Mouse (Mus musculus): ENCODE results near the gene Arfip2. TPM values are rescaled to one million over a fixed set of nuclear protein-coding genes. Genes with fewer than 3 reads are reported as not detected.

The Arfip2 gene
- polyA plus RNA-seq, 1 experiment from 2014 or later = 7.4 TPM

- ATAC-seq (no peak), DNase-seq (no peak)
- WGBS (ENCODE audit: insufficient replicate concordance) = 64% methylated on average over 3 of the region's 3 CpGs
- H3K36me3 ChIP-seq (replicated peaks; ENCODE audit: insufficient read depth, low read length) = peaks cover 13% of the 10 kb centered on the region
- no peak overlapping the region for H3K27ac ChIP-seq (ENCODE audit: low read depth)
- no peaks in the 10 kb centered on the region for H3K27me3 ChIP-seq (ENCODE audit: insufficient read depth, low read length)
- TF ChIP-seq CTCF (IDR thresholded peaks at IDR 0.05; ENCODE audit: low read depth) (no peak), EP300 (IDR thresholded peaks at IDR 0.05; ENCODE audit: low read depth) (no peak)
- no peaks in the 10 kb centered on the region for H3K4me1 ChIP-seq (ENCODE audit: insufficient read depth)
- H3K9ac ChIP-seq (replicated peaks) = no peak overlapping the region
- H3K9me3 ChIP-seq (ENCODE audit: low read length) = no peaks in the 10 kb centered on the region
- H3K4me3 ChIP-seq (ENCODE audit: low read depth, low read length) = no peak overlapping the region
- H3K4me2 ChIP-seq (ENCODE audit: low read depth, low read length) = no peak overlapping the region
Observed at GRCm38 (mm10) chr7:105619701-105620100, 20.5 kb downstream of the Arfip2 start.

GRCm38 (mm10) chr7:105617810-105618209 lies 22.4 kb downstream of the Arfip2 start:
- Histone ChIP-seq H3K27ac (ENCODE audit: low read depth) (no peak overlapping the region), H3K9ac (replicated peaks) (no peak overlapping the region), H3K4me2 (ENCODE audit: low read depth, low read length) (no peak overlapping the region), H3K36me3 (replicated peaks; ENCODE audit: insufficient read depth, low read length) (peaks cover 21% of the 10 kb centered on the region), H3K4me3 (ENCODE audit: low read depth, low read length) (no peak overlapping the region), H3K4me1 (ENCODE audit: insufficient read depth) (no peaks in the 10 kb centered on the region), H3K9me3 (ENCODE audit: low read length) (no peaks in the 10 kb centered on the region), H3K27me3 (ENCODE audit: insufficient read depth, low read length) (no peaks in the 10 kb centered on the region)
- WGBS (ENCODE audit: insufficient replicate concordance) = 93% methylated on average over 22 of the region's 22 CpGs
- ATAC-seq (no peak), DNase-seq (no peak)
- TF ChIP-seq CTCF (IDR thresholded peaks at IDR 0.05; ENCODE audit: low read depth) = no peak
- TF ChIP-seq EP300 (IDR thresholded peaks at IDR 0.05; ENCODE audit: low read depth) = no peak

- H3K36me3 ChIP-seq (replicated peaks; ENCODE audit: insufficient read depth, low read length) = peaks cover 24% of the 10 kb centered on the region
- 83% methylated on average over 6 of the region's 6 CpGs for WGBS (ENCODE audit: insufficient replicate concordance)
- no peaks in the 10 kb centered on the region for H3K4me1 ChIP-seq (ENCODE audit: insufficient read depth)
Observed at GRCm38 (mm10) chr7:105616561-105616960, 23.7 kb downstream of the Arfip2 start.

GRCm38 (mm10) chr7:105615720-105616119 lies 24.5 kb downstream of the Arfip2 start:
- Histone ChIP-seq H3K36me3 (replicated peaks; ENCODE audit: insufficient read depth, low read length) (peaks cover 29% of the 10 kb centered on the region), H3K9ac (replicated peaks) (no peak overlapping the region), H3K4me2 (ENCODE audit: low read depth, low read length) (no peak overlapping the region), H3K9me3 (ENCODE audit: low read length) (no peaks in the 10 kb centered on the region), H3K4me1 (ENCODE audit: insufficient read depth) (no peaks in the 10 kb centered on the region), H3K27me3 (ENCODE audit: insufficient read depth, low read length) (no peaks in the 10 kb centered on the region), H3K4me3 (ENCODE audit: low read depth, low read length) (no peak overlapping the region), H3K27ac (ENCODE audit: low read depth) (no peak overlapping the region)
- DNase-seq = no peak
- TF ChIP-seq EP300 (IDR thresholded peaks at IDR 0.05; ENCODE audit: low read depth) (no peak), CTCF (IDR thresholded peaks at IDR 0.05; ENCODE audit: low read depth) (no peak)
- ATAC-seq = peak; percentile 54
- 68% methylated on average over 1 of the region's 1 CpGs for WGBS (ENCODE audit: insufficient replicate concordance)

More at GRCm38 (mm10) chr7:105616561-105616960, 23.7 kb downstream of the Arfip2 start:
- H3K27ac ChIP-seq (ENCODE audit: low read depth) = no peak overlapping the region
- H3K9me3 ChIP-seq (ENCODE audit: low read length) = no peaks in the 10 kb centered on the region
- H3K4me2 ChIP-seq (ENCODE audit: low read depth, low read length) = no peak overlapping the region
- no peak overlapping the region for H3K4me3 ChIP-seq (ENCODE audit: low read depth, low read length)
- ATAC-seq (no peak), DNase-seq (no peak)
- TF ChIP-seq CTCF (IDR thresholded peaks at IDR 0.05; ENCODE audit: low read depth) = no peak
- TF ChIP-seq EP300 (IDR thresholded peaks at IDR 0.05; ENCODE audit: low read depth) = no peak
- no peak overlapping the region for H3K9ac ChIP-seq (replicated peaks)
- H3K27me3 ChIP-seq (ENCODE audit: insufficient read depth, low read length) = no peaks in the 10 kb centered on the region

- WGBS (ENCODE audit: insufficient replicate concordance) = 71% methylated on average over 1 of the region's 1 CpGs
- Histone ChIP-seq H3K9me3 (ENCODE audit: low read length) (no peaks in the 10 kb centered on the region), H3K36me3 (replicated peaks; ENCODE audit: insufficient read depth, low read length) (peaks cover 29% of the 10 kb centered on the region), H3K4me1 (ENCODE audit: insufficient read depth) (no peaks in the 10 kb centered on the region), H3K4me2 (ENCODE audit: low read depth, low read length) (no peak overlapping the region), H3K9ac (replicated peaks) (no peak overlapping the region), H3K27ac (ENCODE audit: low read depth) (no peak overlapping the region), H3K27me3 (ENCODE audit: insufficient read depth, low read length) (no peaks in the 10 kb centered on the region), H3K4me3 (ENCODE audit: low read depth, low read length) (no peak overlapping the region)
- no peak for ATAC-seq
- TF ChIP-seq EP300 (IDR thresholded peaks at IDR 0.05; ENCODE audit: low read depth) = no peak
- no peak for TF ChIP-seq CTCF (IDR thresholded peaks at IDR 0.05; ENCODE audit: low read depth)
- no peak for DNase-seq
Observed at GRCm38 (mm10) chr7:105614400-105614799, 25.8 kb downstream of the Arfip2 start.

- DNase-seq = no peak
- no peaks in the 10 kb centered on the region for H3K27me3 ChIP-seq (ENCODE audit: insufficient read depth, low read length)
Observed at GRCm38 (mm10) chr7:105611767-105612166, 28.4 kb downstream of the Arfip2 start.

GRCm38 (mm10) chr7:105608467-105608866 lies 31.7 kb downstream of the Arfip2 start:
- WGBS (ENCODE audit: insufficient replicate concordance) = 53% methylated on average over 3 of the region's 3 CpGs
- H3K9ac ChIP-seq (replicated peaks) = no peak overlapping the region
- no peaks in the 10 kb centered on the region for H3K27me3 ChIP-seq (ENCODE audit: insufficient read depth, low read length)
- H3K4me3 ChIP-seq (ENCODE audit: low read depth, low read length) = no peak overlapping the region
- ATAC-seq = no peak
- no peaks in the 10 kb centered on the region for H3K9me3 ChIP-seq (ENCODE audit: low read length)
- no peak for TF ChIP-seq EP300 (IDR thresholded peaks at IDR 0.05; ENCODE audit: low read depth)
- TF ChIP-seq CTCF (IDR thresholded peaks at IDR 0.05; ENCODE audit: low read depth) = no peak
- H3K4me2 ChIP-seq (ENCODE audit: low read depth, low read length) = no peak overlapping the region
- no peak for DNase-seq
- H3K36me3 ChIP-seq (replicated peaks; ENCODE audit: insufficient read depth, low read length) = peaks cover 18% of the 10 kb centered on the region; the same call in 1 of the 2 replicates
- H3K4me1 ChIP-seq (ENCODE audit: insufficient read depth) = no peaks in the 10 kb centered on the region
- no peak overlapping the region for H3K27ac ChIP-seq (ENCODE audit: low read depth)

More at GRCm38 (mm10) chr7:105611767-105612166, 28.4 kb downstream of the Arfip2 start:
- Histone ChIP-seq H3K9ac (replicated peaks) (no peak overlapping the region), H3K4me3 (ENCODE audit: low read depth, low read length) (no peak overlapping the region), H3K9me3 (ENCODE audit: low read length) (no peaks in the 10 kb centered on the region), H3K4me1 (ENCODE audit: insufficient read depth) (no peaks in the 10 kb centered on the region), H3K36me3 (replicated peaks; ENCODE audit: insufficient read depth, low read length) (peaks cover 20% of the 10 kb centered on the region; the same call in 1 of the 2 replicates), H3K4me2 (ENCODE audit: low read depth, low read length) (no peak overlapping the region), H3K27ac (ENCODE audit: low read depth) (no peak overlapping the region)
- no peak for ATAC-seq
- no peak for TF ChIP-seq CTCF (IDR thresholded peaks at IDR 0.05; ENCODE audit: low read depth)
- no peak for TF ChIP-seq EP300 (IDR thresholded peaks at IDR 0.05; ENCODE audit: low read depth)
- WGBS (ENCODE audit: insufficient replicate concordance) = 82% methylated on average over 1 of the region's 1 CpGs
